Mouse (Mus musculus) limb, embryonic 12.5 days (tissue): ENCODE measurements around the gene Gbp5. TPM values are rescaled to one million over a fixed set of nuclear protein-coding genes. Genes with fewer than 3 reads are reported as not detected.
"Not testable (repeated sequence)": the region's sequence is repeated elsewhere in the genome, so short reads cannot be mapped to it uniquely, and the experiment has no call there.

Experiments
- ATAC-seq: fragments of 200-750 bp; cut with Nextera tagmentation; 2 replicates; pipeline ENCODE4 v1.8.0; 2017; ENCODE audit warnings: low read depth, moderate TSS enrichment; ENCODE audit not compliant: insufficient number of reproducible peaks, insufficient read depth, low FRiP score, low TSS enrichment
- H3K27ac ChIP-seq: fragments of 300-500 bp; sonication (generic); 2 replicates; pipeline ENCODE4 v1.5.1; 2016; ENCODE audit warnings: mild to moderate bottlenecking, moderate library complexity
- H3K27me3 ChIP-seq: fragments of 300-500 bp; sonication (generic); 2 replicates; pipeline ENCODE4 v1.6.1; 2016; ENCODE audit warnings: mild to moderate bottlenecking, moderate library complexity
- H3K36me3 ChIP-seq: fragments of 300-500 bp; sonication (generic); 2 replicates; pipeline ENCODE4 v1.6.1; 2016; ENCODE audit warnings: mild to moderate bottlenecking, moderate library complexity
- H3K4me1 ChIP-seq: fragments of 300-500 bp; sonication (generic); replicated peaks from 2 replicates; pipeline ENCODE4 v1.6.1; 2016
- H3K4me2 ChIP-seq: fragments of 300-500 bp; sonication (generic); 2 replicates; pipeline ENCODE4 v1.6.1; 2016; ENCODE audit warnings: mild to moderate bottlenecking, moderate library complexity
- H3K4me3 ChIP-seq: fragments of 300-500 bp; sonication (generic); replicated peaks from 2 replicates; pipeline ENCODE4 v1.5.1; 2016; ENCODE audit warnings: mild to moderate bottlenecking
- H3K9ac ChIP-seq: fragments of 300-500 bp; sonication (generic); replicated peaks from 2 replicates; pipeline ENCODE4 v1.6.1; 2016; ENCODE audit warnings: mild to moderate bottlenecking, moderate library complexity
- H3K9me3 ChIP-seq: fragments of 300-500 bp; sonication (generic); 2 replicates; pipeline ENCODE4 v1.6.1; 2016; ENCODE audit warnings: mild to moderate bottlenecking, moderate library complexity
- WGBS: fragments of 180-500 bp; shearing (Covaris S2); methylation state at CpG from one replicate; pipeline ENCODE4 v1.1.7; 2016; 5-methylcytosine and 5-hydroxymethylcytosine counted together
- polyA plus RNA-seq: library from polyadenylated mRNA; unstranded; fragments of >200 nt; fragmentation: Nextera tagmentation; extraction: Ambion mirVana; gene quantifications from 2 replicates; pipeline ENCODE4 v1.2.1, GENCODE M21; 2016

Gbp5 gene
- polyA plus RNA-seq, 1 experiment from 2014 or later: not detected

DNA sequence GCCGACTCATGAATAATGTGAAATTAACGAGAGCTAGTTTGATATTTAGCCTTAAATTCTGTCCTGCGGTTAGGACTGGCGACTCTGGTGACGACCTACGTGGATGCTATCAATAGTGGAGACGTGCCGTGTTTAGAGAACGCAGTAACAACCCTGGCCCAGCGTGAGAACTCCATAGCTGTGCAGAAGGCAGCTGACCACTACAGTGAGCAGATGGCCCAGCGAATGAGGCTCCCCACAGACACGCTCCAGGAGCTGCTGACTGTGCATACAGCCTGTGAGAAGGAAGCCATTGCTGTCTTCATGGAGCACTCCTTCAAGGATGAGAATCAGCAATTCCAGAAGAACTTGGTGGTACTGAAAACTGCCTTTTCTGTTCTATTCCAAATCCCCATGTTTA, 49.0 kb downstream of the Gbp5 start:
- not testable (repeated sequence) for H3K4me2 ChIP-seq, H3K27ac ChIP-seq, H3K4me3 ChIP-seq, H3K27me3 ChIP-seq, H3K9ac ChIP-seq, H3K4me1 ChIP-seq, ATAC-seq, H3K9me3 ChIP-seq, H3K36me3 ChIP-seq
- 81% methylated on average over 12 of the region's 12 CpGs for WGBS

DNA sequence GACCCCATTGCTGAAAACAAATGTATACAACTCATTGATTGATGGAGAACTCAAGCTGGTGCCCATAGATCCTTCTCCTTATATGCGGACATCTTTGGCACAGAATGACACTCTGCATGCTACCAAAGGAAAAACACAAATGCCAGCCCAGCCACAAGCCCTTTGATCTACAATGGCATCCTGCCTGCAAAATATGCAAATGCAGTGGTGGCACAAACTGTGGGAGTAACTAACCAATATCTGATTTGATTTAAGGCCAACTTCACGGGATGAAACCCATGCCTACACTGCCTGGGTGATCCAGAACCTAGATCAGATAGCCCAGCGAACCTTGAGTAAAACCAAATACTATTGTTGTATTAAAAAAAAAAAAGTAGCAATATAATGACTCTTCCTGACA, 52.9 kb downstream of the Gbp5 start:
- Histone ChIP-seq H3K4me2 (no peak overlapping the region), H3K9me3 (no peaks in the 10 kb centered on the region), H3K27me3 (no peaks in the 10 kb centered on the region), H3K36me3 (no peaks in the 10 kb centered on the region), H3K4me1 (no peaks in the 10 kb centered on the region), H3K27ac (no peak overlapping the region), H3K4me3 (no peak overlapping the region), H3K9ac (no peak overlapping the region)
- 87% methylated on average over 3 of the region's 3 CpGs for WGBS
- ATAC-seq: no peak

DNA sequence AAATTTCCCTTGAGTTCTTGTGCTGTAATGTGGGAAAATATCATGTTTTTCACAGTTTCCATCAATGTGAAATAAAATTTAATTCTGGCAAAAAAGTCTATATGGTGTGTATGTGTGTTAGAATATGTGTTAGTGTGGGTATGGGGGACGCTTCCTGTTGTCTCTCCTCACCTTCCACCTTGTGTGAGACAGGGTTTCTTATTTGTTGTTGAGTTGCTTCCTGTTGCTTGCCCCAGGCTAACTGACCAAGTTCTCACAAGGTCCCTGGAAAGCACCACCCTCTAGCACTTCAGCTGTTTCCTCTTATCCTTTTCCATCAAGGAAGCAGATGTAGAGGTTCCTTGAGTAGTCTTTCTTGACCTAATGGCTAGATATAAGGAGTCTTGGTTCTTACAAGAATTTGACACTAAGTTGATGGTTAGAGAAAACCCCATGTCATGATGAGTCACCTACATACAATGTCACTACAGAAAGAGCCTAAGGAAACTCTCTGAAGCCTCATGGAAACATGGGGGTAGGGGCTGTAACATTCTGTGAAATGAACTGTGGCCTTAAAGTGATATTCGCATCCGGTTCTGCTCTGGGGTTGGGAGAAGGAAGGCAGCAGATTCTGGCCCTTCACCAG, 56.4 kb downstream of the Gbp5 start:
- no peaks in the 10 kb centered on the region for H3K27me3 ChIP-seq
- H3K36me3 ChIP-seq: no peaks in the 10 kb centered on the region
- WGBS: 89% methylated on average over 3 of the region's 3 CpGs
- no peaks in the 10 kb centered on the region for H3K9me3 ChIP-seq
- no peak overlapping the region for H3K27ac ChIP-seq
- no peak overlapping the region for H3K9ac ChIP-seq
- H3K4me3 ChIP-seq: no peak overlapping the region
- H3K4me1 ChIP-seq: no peaks in the 10 kb centered on the region
- no peak for ATAC-seq
- H3K4me2 ChIP-seq: no peak overlapping the region

DNA sequence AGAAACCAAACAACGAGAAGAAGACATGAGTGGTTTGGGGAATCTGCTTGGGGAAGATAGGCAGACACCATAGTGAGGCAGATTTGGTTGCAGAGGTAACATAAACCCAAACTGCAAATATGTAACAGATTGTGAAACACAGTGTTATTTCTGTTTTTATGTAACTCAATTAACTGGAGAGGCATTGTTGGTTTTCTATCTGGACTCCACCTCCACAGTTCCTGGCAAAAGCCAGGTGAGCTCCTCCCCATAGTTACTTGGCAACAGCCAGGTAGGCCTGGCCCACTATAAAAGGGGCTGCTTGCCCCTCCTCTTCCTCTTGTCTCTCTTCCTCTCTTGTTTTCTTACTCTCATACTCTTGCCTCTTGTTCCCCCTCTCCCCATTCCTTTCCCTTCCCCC, 60.8 kb downstream of the Gbp5 start:
- WGBS: 93% methylated on average over 1 of the region's 1 CpGs
- Histone ChIP-seq H3K4me2 (no peak overlapping the region), H3K4me3 (no peak overlapping the region), H3K4me1 (no peaks in the 10 kb centered on the region), H3K36me3 (no peaks in the 10 kb centered on the region), H3K27me3 (no peaks in the 10 kb centered on the region), H3K9ac (no peak overlapping the region), H3K9me3 (no peaks in the 10 kb centered on the region), H3K27ac (no peak overlapping the region)
- ATAC-seq: no peak

DNA sequence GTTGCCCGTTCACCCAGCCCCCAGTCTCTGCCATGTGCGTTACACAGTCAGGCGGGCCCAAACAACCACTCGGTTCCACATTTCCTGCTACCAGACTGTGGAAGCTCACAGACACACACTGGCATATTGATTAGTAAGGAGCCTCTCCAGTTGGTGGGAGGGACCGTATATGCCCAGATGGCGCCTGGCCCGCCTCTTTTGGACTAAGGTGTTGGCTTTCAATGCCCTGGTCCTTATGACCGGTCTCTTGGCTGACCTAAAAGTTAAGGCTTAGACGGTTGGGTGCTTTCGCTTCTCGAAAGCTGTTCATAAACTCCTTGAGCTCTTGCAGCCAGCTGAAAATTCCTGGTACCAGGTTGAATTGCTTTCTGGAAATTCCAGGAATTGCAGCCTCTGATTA, 61.8 kb downstream of the Gbp5 start:
- H3K27ac ChIP-seq: no peak overlapping the region
- no peaks in the 10 kb centered on the region for H3K27me3 ChIP-seq
- WGBS: 87% methylated on average over 11 of the region's 11 CpGs
- H3K36me3 ChIP-seq: no peaks in the 10 kb centered on the region
- H3K4me1 ChIP-seq: peaks cover 3% of the 10 kb centered on the region; the same call in 1 of the 2 replicates
- no peak overlapping the region for H3K4me2 ChIP-seq
- H3K9ac ChIP-seq: no peak overlapping the region
- H3K9me3 ChIP-seq: no peaks in the 10 kb centered on the region
- ATAC-seq: no peak
- no peak overlapping the region for H3K4me3 ChIP-seq

DNA sequence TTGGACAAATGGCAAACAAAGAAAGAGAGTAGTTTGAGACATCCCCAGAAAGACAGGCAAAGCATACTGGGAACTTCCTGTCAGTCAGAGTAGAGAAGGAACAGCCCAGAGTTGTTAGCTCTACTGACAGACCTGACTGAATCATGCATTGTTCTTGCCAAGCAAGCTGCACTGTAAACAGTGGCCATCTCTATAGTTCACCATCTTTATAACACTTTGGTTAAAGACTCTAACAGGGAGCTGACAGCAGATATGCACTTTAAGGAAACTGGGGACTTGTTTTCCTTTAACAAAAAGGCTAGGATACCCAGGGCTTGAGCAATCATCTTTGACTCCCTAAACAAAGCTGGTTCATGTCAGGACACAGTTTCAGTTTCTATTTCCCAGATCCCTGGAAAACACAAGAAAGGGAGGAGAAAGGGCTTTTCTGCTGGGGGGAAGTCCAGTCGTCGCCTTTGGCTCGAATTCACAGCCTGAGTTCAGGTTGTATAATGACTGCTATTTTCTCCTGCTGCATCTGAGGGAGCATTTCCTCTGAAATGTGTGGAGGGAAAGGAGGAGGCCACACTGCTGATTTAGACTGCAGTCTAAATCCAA, 66.0 kb downstream of the Gbp5 start, which contains the start of gene Gbp3:
Gene Gbp3 (plus strand): TSS at position 395 of the 597 bp plus-strand sequence.
- no peaks in the 10 kb centered on the region for H3K9me3 ChIP-seq
- H3K4me3 ChIP-seq: peak within 1 kb of the TSS; percentile 37
- no peak within 1 kb of the TSS for H3K27ac ChIP-seq
- no peaks in the 10 kb centered on the region for H3K27me3 ChIP-seq
- no peak for ATAC-seq
- H3K9ac ChIP-seq: 0 out of 2 replicates have a peak within 1 kb of the TSS, but pooled peaks have one; percentile 31
- no peaks in the 10 kb centered on the region for H3K36me3 ChIP-seq
- WGBS: 27% methylated on average over 3 of the region's 3 CpGs
- H3K4me1 ChIP-seq: peaks cover 3% of the 10 kb centered on the region; the same call in 1 of the 2 replicates
- H3K4me2 ChIP-seq: peak within 1 kb of the TSS; percentile 56

DNA sequence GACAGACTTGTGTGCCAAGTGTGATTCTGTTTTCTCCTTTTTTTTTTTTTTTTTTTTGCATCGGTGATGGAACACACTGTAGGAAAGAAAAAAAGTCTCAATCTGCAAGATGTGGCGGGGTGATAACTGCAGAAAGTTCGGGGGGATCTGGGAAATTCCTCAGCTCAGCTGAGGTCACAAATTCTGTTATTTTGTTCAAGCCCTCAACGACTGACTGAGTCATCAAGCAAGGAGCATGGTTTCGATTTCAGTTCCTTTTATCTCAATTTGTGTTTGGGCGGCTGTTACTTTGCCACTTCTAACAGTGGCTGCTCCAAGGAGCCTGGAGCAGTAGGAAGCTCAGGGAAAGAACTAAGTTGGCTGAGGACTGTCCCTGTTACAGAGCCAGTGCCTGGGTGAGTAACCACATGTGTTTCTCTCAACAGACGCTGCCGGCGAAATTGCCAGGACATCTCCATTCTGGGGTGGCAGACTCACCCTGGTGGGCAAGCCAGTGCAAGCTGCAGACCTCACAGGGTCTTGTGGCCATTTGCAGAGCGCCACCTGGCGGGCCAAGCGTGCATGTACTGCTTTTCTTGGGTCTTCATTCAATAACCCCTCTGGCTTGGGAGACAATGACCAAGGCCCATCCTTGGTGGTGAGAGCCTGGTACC, 66.6 kb downstream of the Gbp5 start:
- 15% methylated on average over 12 of the region's 12 CpGs for WGBS
- Histone ChIP-seq H3K36me3 (no peaks in the 10 kb centered on the region), H3K4me3 (peak overlapping the region; percentile 37), H3K4me1 (peaks cover 3% of the 10 kb centered on the region; the same call in 1 of the 2 replicates), H3K27me3 (no peaks in the 10 kb centered on the region), H3K4me2 (peak overlapping the region; percentile 56), H3K9me3 (no peaks in the 10 kb centered on the region), H3K27ac (no peak overlapping the region), H3K9ac (0 out of 2 replicates have a peak overlapping the region, but pooled peaks have one; percentile 31)
- ATAC-seq: peak; percentile 75; the same call in 1 of the 2 replicates

DNA sequence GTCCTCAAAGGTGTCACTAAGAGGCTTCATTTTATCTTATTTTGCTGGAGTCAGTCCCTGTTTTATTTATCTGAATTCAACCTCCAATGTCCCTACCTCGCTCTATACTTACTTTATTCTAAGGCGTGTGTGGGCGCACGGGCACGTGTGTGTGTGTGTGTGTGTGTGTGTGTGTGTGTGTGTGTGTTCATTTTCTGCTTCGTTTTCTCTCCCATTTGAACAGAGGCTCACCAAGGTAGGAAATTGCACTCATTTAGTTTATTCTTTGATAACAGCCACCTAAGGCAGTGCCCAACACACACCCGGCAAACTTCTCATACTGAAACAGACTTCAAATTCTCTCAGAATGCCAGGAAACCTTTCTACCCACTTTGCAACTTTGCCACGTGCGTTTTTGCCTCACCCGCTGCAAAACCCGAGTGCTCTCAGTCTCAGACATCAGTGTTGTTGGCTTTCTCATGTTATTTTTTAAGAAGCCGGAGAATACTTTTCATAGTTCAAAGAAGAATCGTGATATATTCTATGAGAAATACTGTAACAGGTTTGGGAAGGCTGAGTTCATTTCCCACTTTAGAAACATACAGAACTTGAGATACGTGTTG, 67.4 kb downstream of the Gbp5 start:
- no peak for ATAC-seq
- H3K4me2 ChIP-seq: no peak overlapping the region
- no peaks in the 10 kb centered on the region for H3K27me3 ChIP-seq
- 87% methylated on average over 14 of the region's 14 CpGs for WGBS
- H3K27ac ChIP-seq: no peak overlapping the region
- peaks cover 3% of the 10 kb centered on the region; the same call in 1 of the 2 replicates for H3K4me1 ChIP-seq
- H3K4me3 ChIP-seq: no peak overlapping the region
- H3K9ac ChIP-seq: no peak overlapping the region
- H3K36me3 ChIP-seq: no peaks in the 10 kb centered on the region
- no peaks in the 10 kb centered on the region for H3K9me3 ChIP-seq

DNA sequence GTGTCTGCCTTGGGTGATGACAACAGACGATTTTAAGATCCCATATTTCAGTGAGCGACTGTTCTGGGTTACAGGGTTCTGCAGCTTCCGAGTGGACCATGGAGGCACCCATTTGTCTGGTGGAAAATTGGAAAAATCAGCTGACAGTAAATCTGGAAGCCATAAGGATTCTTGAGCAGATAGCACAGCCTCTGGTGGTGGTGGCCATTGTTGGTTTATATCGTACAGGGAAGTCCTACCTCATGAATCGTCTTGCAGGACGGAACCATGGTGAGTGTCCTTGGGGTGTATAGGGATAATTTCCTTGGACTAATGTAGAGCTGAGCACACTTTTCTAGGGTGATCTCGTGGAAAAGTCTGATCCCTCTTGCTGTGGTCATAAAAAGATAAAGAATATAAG, 67.9 kb downstream of the Gbp5 start:
- Histone ChIP-seq H3K4me1 (peaks cover 3% of the 10 kb centered on the region; the same call in 1 of the 2 replicates), H3K4me2 (no peak overlapping the region), H3K27ac (no peak overlapping the region), H3K27me3 (no peaks in the 10 kb centered on the region), H3K9me3 (no peaks in the 10 kb centered on the region), H3K4me3 (no peak overlapping the region), H3K9ac (no peak overlapping the region), H3K36me3 (no peaks in the 10 kb centered on the region)
- no peak for ATAC-seq
- 88% methylated on average over 7 of the region's 7 CpGs for WGBS

DNA sequence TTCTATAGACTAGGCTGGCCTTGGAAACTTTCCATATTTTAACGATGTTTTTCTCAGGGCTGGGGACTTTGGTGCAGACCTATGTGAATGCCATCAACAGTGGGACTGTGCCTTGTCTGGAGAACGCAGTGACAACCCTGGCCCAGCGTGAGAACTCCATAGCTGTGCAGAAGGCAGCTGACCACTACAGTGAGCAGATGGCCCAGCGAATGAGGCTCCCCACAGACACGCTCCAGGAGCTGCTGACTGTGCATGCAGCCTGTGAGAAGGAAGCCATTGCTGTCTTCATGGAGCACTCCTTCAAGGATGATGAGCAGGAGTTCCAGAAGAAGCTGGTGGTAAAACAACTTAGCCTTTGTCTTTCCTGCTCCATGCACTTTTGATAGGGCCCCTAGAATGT, 73.7 kb downstream of the Gbp5 start:
- H3K4me1 ChIP-seq: not testable (repeated sequence)

DNA sequence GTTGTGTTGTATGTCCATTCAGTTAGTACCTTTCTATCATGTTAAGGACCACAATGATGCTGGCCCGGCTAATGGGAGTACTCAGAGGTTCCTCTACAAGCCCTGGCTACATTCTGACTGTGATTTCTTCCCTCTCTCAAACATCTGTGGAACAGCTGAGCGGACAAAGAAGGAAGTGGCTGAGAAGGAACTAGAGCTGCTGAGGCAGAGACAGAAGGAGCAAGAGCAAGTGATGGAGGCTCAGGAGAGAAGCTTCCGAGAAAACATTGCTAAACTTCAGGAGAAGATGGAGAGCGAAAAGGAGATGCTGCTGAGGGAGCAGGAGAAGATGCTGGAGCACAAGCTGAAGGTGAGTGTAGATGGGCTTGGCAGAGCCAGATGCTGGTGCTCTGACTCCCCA, 77.0 kb downstream of the Gbp5 start:
- Histone ChIP-seq H3K9me3 (no peaks in the 10 kb centered on the region), H3K4me3 (no peak overlapping the region), H3K9ac (no peak overlapping the region), H3K4me1 (no peaks in the 10 kb centered on the region), H3K27ac (no peak overlapping the region), H3K4me2 (no peak overlapping the region), H3K36me3 (no peaks in the 10 kb centered on the region), H3K27me3 (no peaks in the 10 kb centered on the region)
- WGBS: 88% methylated on average over 4 of the region's 4 CpGs
- no peak for ATAC-seq

More for the DNA sequence above, 73.7 kb downstream of the Gbp5 start:
- not testable (repeated sequence) for H3K4me2 ChIP-seq, H3K9me3 ChIP-seq, H3K36me3 ChIP-seq, H3K9ac ChIP-seq, ATAC-seq, H3K27ac ChIP-seq, H3K27me3 ChIP-seq, H3K4me3 ChIP-seq
- WGBS: 60% methylated on average over 5 of the region's 5 CpGs
